ENCODE assay signal across 16 mouse cellular contexts in the genomic region with DNA sequence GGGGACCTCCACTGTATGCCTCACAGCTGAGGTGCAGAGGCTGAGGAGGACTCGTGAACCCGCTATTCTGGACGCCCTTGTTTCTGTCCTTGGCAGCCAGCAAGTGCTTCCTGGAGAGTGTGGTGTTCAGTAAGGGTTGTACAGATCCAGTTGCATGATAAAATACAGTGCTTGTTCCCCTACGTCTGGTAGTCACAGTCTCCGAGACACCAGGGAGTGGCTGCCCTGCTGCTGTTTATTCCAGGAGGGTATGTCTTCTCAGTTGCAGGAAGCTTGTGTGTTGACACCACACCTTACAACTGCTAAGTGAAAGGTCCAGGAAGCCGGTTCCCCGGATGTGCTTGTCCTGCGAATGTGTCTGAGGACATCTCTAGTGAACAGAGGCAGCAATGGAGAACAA. TPM values are rescaled to one million over a fixed set of nuclear protein-coding genes. Genes with fewer than 3 reads are reported as not detected.
DNase-seq lines count a peak whose midpoint lies in the region; ATAC-seq and TF ChIP-seq lines count a peak whose summit lies in the region.
"Had no signal": no experiment of that assay in that cellular context is flagged by ENCODE, and none has a peak within 500 bp of the region (broad histone marks: within the 10 kb centered on the region; RNA-seq: fewer than 3 reads in every experiment).

No protein-coding gene starts in this region.

- no peaks in the 10 kb centered on the region for H3K9me3 ChIP-seq in heart, embryonic 14.5 days (ENCODE audit: control insufficient read depth, low read length)
- H3K9me3 ChIP-seq: embryonic facial prominence, embryonic 15.5 days; forebrain, embryonic 15.5 days; kidney, embryonic 15.5 days; neural tube, embryonic 15.5 days had no signal

- H3K27ac ChIP-seq in heart, embryonic 14.5 days (replicated peaks in 1 of 2; ENCODE audit: control insufficient read depth in 1 of 2, insufficient read depth in 1 of 2, low read depth in 2 of 2, low read length in 2 of 2), result peak overlapping the region in 1 of 2 experiments; percentile 31; a peak in 1 of 4 replicates
- H3K27ac ChIP-seq in bone marrow macrophage, adult 2 months (ENCODE audit: insufficient read depth, low read depth, low read length), result peak overlapping the region; percentile 20
- H3K27ac ChIP-seq: embryonic facial prominence, embryonic 15.5 days; forebrain, embryonic 15.5 days; kidney, embryonic 15.5 days; neural tube, embryonic 15.5 days had no signal

- TF ChIP-seq CTCF in bone marrow macrophage, adult 2 months (IDR thresholded peaks at IDR 0.05; ENCODE audit: low read depth, low read length), result no peak

- no peak overlapping the region for H3K4me2 ChIP-seq in heart, embryonic 14.5 days (ENCODE audit: low read length)
- H3K4me2 ChIP-seq: embryonic facial prominence, embryonic 15.5 days; forebrain, embryonic 15.5 days; kidney, embryonic 15.5 days; neural tube, embryonic 15.5 days had no signal

- H3K36me3 ChIP-seq in heart, embryonic 14.5 days (ENCODE audit: control insufficient read depth, insufficient read depth, low read length), result peaks cover 41% of the 10 kb centered on the region

- no peaks in the 10 kb centered on the region for H3K27me3 ChIP-seq in heart, embryonic 14.5 days (ENCODE audit: control insufficient read depth, insufficient read depth, low read length)
- H3K27me3 ChIP-seq: embryonic facial prominence, embryonic 15.5 days; forebrain, embryonic 15.5 days; kidney, embryonic 15.5 days; neural tube, embryonic 15.5 days had no signal

- DNase-seq in heart, adult 8-10 months (ENCODE audit: low spot score), result no peak
- DNase-seq in 416B (ENCODE audit: low read depth), result peak; percentile 34
- DNase-seq in lung, postnatal 25 days (ENCODE audit: low spot score), result peak; percentile 24
- no peak for DNase-seq in urinary bladder, postnatal 14 days (ENCODE audit: low spot score)
- no peak for DNase-seq in thymus, postnatal 4 days
- no peak for DNase-seq in gastrocnemius, adult 8-10 months (ENCODE audit: low spot score in 2 of 2)
- DNase-seq: cerebellum, postnatal 14 days; gastrocnemius, postnatal 25 days; thymus, postnatal 25 days had no signal

- H3K4me1 ChIP-seq in heart, embryonic 14.5 days (ENCODE audit: control insufficient read depth in 2 of 2, insufficient read depth in 2 of 2, low read length in 2 of 2), result peaks cover 12 to 15% of the 10 kb centered on the region in 2 experiments
- H3K4me1 ChIP-seq in bone marrow macrophage, adult 2 months (ENCODE audit: control insufficient read depth, insufficient read depth, low read length), result peaks cover 47% of the 10 kb centered on the region
- H3K4me1 ChIP-seq: embryonic facial prominence, embryonic 15.5 days; forebrain, embryonic 15.5 days; kidney, embryonic 15.5 days; neural tube, embryonic 15.5 days had no signal

- TF ChIP-seq POLR2A in bone marrow macrophage, adult 2 months (IDR thresholded peaks at IDR 0.05; ENCODE audit: borderline replicate concordance, low read depth, low read length), result no peak

- peak overlapping the region; percentile 18; the same call in 1 of the 2 replicates for H3K9ac ChIP-seq in heart, embryonic 14.5 days (ENCODE audit: low read length)
- H3K9ac ChIP-seq: embryonic facial prominence, embryonic 15.5 days; forebrain, embryonic 15.5 days; kidney, embryonic 15.5 days; neural tube, embryonic 15.5 days had no signal

- ATAC-seq in heart, embryonic 14.5 days (ENCODE audit: insufficient number of reproducible peaks, insufficient read depth, low FRiP score, low read depth), result no peak
- ATAC-seq: forebrain, embryonic 15.5 days; hindbrain, embryonic 16.5 days had no signal

- 43% methylated on average over 8 of the region's 8 CpGs for WGBS in heart, embryonic 14.5 days

- H3K4me3 ChIP-seq in heart, embryonic 14.5 days (ENCODE audit: control insufficient read depth in 1 of 2, insufficient read depth in 1 of 2, low read depth in 1 of 2, low read length in 2 of 2), result no peak overlapping the region
- no peak overlapping the region for H3K4me3 ChIP-seq in bone marrow macrophage, adult 2 months (ENCODE audit: insufficient read depth, low read length)
- H3K4me3 ChIP-seq: embryonic facial prominence, embryonic 15.5 days; forebrain, embryonic 15.5 days; kidney, embryonic 15.5 days; neural tube, embryonic 15.5 days had no signal

RNA-seq across cellular contexts. Expression of a gene that starts 9.2 kb away (rescaled TPM):
- 0.66 and 0.73 TPM in 2 replicates for polyA plus RNA-seq in heart, embryonic 14.5 days (2014; fragmentation: Nextera tagmentation; extraction: Ambion mirVana)
- 1 to 10 TPM; 1.2 to 1.9 (median 1.3) TPM for total RNA-seq in heart, adult 8-10 months (2022)
- 81.4 and 91.0 TPM in 2 replicates for polyA plus RNA-seq in bone marrow macrophage, adult 2 months (2012; ENCODE audit: insufficient read depth, insufficient read length, missing spikeins)
- 1 to 10 TPM in 1 of 4 experiments, under 1 TPM in 3; 0.15 to 1.0 (median 0.50) TPM for total RNA-seq in gastrocnemius, adult 8-10 months (2022)

RNA-seq across cellular contexts. Expression of a gene that starts 19.3 kb away (rescaled TPM):
- polyA plus RNA-seq in heart, embryonic 14.5 days (2014; fragmentation: Nextera tagmentation; extraction: Ambion mirVana), result 112 and 117 TPM in 2 replicates
- 10 to 100 TPM; 50.4 to 67.2 (median 58.2) TPM for total RNA-seq in heart, adult 8-10 months (2022)
- polyA plus RNA-seq in bone marrow macrophage, adult 2 months (2012; ENCODE audit: insufficient read depth, insufficient read length, missing spikeins), result 140 and 155 TPM in 2 replicates
- 10 to 100 TPM; 34.4 to 50.4 (median 38.8) TPM for total RNA-seq in gastrocnemius, adult 8-10 months (2022)

RNA-seq across cellular contexts. Expression of a gene that starts 21.2 kb away (rescaled TPM):
- polyA plus RNA-seq in heart, embryonic 14.5 days (2014; fragmentation: Nextera tagmentation; extraction: Ambion mirVana), result 1,706 and 1,766 TPM in 2 replicates
- total RNA-seq in heart, adult 8-10 months (2022), result 100 to 1,000 TPM; 262 to 368 (median 320) TPM
- polyA plus RNA-seq in bone marrow macrophage, adult 2 months (2012; ENCODE audit: insufficient read depth, insufficient read length, missing spikeins), result 539 and 589 TPM in 2 replicates
- total RNA-seq in gastrocnemius, adult 8-10 months (2022), result 10 to 100 TPM; 48.3 to 57.9 (median 49.7) TPM

RNA-seq across cellular contexts. Expression of a gene that starts 44.4 kb away (rescaled TPM):
- polyA plus RNA-seq in heart, embryonic 14.5 days (2014; fragmentation: Nextera tagmentation; extraction: Ambion mirVana), result 3.8 and 4.4 TPM in 2 replicates
- 1 to 10 TPM; 2.6 to 3.6 (median 3.0) TPM for total RNA-seq in heart, adult 8-10 months (2022)
- 12.8 and 13.8 TPM in 2 replicates for polyA plus RNA-seq in bone marrow macrophage, adult 2 months (2012; ENCODE audit: insufficient read depth, insufficient read length, missing spikeins)
- 1 to 10 TPM; 2.1 to 2.5 (median 2.2) TPM for total RNA-seq in gastrocnemius, adult 8-10 months (2022)

Comparison
In these comparisons a context has a peak if more than half of its experiments do, and no peak if none do; other contexts are left out.
1. DNase-seq: peak in 416B (single experiment) and lung, postnatal 25 days (single experiment); none in heart, adult 8-10 months (single experiment), urinary bladder, postnatal 14 days (single experiment), thymus, postnatal 4 days (single experiment) and gastrocnemius, adult 8-10 months (0 of 2).
2. RNA of a gene that starts 21.2 kb away (total RNA-seq): 262 to 368 TPM in heart, adult 8-10 months; 48.3 to 57.9 TPM in gastrocnemius, adult 8-10 months; every median in the first group is over 4 times any median in the second.